Mouse (Mus musculus): ENCODE measurements around the gene Folh1. TPM values are rescaled to one million over a fixed set of nuclear protein-coding genes. Genes with fewer than 3 reads are reported as not detected.

The Folh1 gene
- polyA plus RNA-seq (2012; rRNA removed; ENCODE audit: low replicate concordance), result not detected in 2 replicates

DNA sequence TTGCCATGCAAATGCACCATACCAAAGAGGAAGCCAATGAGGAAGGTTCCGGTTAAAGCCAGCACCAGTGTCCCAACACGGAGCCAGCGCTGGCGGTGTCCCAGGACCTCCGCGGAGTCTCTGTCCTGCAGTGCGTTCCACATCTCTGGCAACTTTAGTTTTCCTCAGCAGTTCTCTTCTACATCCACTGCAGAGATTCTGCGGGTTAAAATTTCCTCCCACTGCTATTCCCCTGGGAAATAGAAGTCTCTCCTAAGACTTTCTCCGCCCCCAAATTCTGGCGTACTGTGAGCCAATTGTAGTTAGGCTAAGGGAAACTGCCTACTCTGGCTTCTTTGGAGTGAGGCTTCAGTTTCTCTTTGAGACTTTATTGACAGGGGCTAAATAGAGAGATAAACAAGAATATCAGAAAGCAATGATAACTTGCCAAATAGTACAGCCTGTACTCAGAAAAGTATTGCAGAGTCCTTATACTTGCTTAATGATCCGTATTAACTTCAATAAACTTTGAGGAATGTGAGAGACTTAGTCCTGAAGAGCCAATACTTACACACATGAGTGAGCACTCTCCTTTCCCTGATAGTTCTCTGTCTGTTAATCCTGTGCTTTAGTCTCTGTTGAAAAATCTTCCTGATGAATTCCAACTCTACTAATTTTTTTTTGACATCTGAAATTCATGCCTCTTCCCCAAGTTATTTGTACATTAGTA, at the start of gene Folh1:
Gene Folh1, minus strand, starts transcription at position 327 of the 709 bp plus-strand sequence.

DNA sequence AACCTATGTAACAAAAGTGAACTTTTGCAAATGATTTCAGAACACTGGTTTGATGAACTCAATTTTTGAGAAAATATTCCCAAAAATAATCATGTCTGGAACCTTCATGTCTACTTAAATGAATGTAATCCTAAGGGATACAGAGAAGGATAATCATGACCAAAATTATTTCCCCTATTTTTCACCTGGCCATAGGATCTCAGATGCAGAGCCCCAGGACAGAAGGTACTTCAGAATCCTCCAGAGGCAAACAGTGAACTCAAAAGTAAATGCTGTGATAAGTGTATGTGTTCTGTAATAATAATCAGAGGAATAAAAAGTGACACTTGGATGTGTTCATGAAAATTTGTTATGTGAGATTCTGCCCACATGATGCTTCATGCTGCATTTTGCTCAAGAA, 19.0 kb upstream of the Folh1 start, which contains the start of gene Vmn2r77:
Gene Vmn2r77, plus strand, starts transcription at position 301 of the 400 bp plus-strand sequence.

GRCm38 (mm10) chr7:86688030-86688429, 87.7 kb downstream of the Folh1 start, which contains the start of gene Olfr292:
Gene Olfr292, plus strand, starts transcription at chr7:86688330.

Other genes starting within 250 kb of the Folh1 start
- not detected in 2 replicates for gene Olfr295, start 192.1 kb downstream of the Folh1 start, polyA plus RNA-seq (2012; rRNA removed; ENCODE audit: low replicate concordance)
- not detected in 2 replicates for gene Olfr294, start 159.3 kb downstream of the Folh1 start, polyA plus RNA-seq (2012; rRNA removed; ENCODE audit: low replicate concordance)
- gene Olfr293, start 126.9 kb downstream of the Folh1 start, polyA plus RNA-seq (2012; rRNA removed; ENCODE audit: low replicate concordance), result not detected in 2 replicates
- not detected in 2 replicates for gene Olfr292, start 87.6 kb downstream of the Folh1 start, polyA plus RNA-seq (2012; rRNA removed; ENCODE audit: low replicate concordance)
- gene Vmn2r77, start 19.1 kb upstream of the Folh1 start, polyA plus RNA-seq (2012; rRNA removed; ENCODE audit: low replicate concordance), result not detected in 2 replicates
- not detected in 2 replicates for gene Vmn2r78, start 139.2 kb upstream of the Folh1 start, polyA plus RNA-seq (2012; rRNA removed; ENCODE audit: low replicate concordance)
- not detected in 2 replicates for gene Vmn2r79, start 220.2 kb upstream of the Folh1 start, polyA plus RNA-seq (2012; rRNA removed; ENCODE audit: low replicate concordance)

Measured in duodenum, adult 2 months (tissue).